Mouse (Mus musculus) midbrain, embryonic 12.5 days (tissue): ENCODE measurements around the gene Gcn1l1. TPM values are rescaled to one million over a fixed set of nuclear protein-coding genes. Genes with fewer than 3 reads are reported as not detected.

Experiments
- ATAC-seq: fragments of 200-750 bp; cut with Nextera tagmentation; 2 replicates; pipeline ENCODE4 v1.8.0; 2017; ENCODE audit warnings: low read depth, moderate TSS enrichment, moderate library complexity; ENCODE audit not compliant: low FRiP score
- H3K27ac ChIP-seq: fragments of 300-500 bp; sonication (generic); replicated peaks from 2 replicates; pipeline ENCODE4 v1.5.1; 2016; ENCODE audit warnings: mild to moderate bottlenecking
- H3K27me3 ChIP-seq: fragments of 300-500 bp; sonication (generic); 2 replicates; pipeline ENCODE4 v1.6.1; 2016; ENCODE audit warnings: mild to moderate bottlenecking
- H3K36me3 ChIP-seq: fragments of 300-500 bp; sonication (generic); 2 replicates; pipeline ENCODE4 v1.6.1; 2016
- H3K4me1 ChIP-seq: fragments of 300-500 bp; sonication (generic); 2 replicates; pipeline ENCODE4 v1.6.1; 2016
- H3K4me2 ChIP-seq: fragments of 300-500 bp; sonication (generic); replicated peaks from 2 replicates; pipeline ENCODE4 v1.6.1; 2016; ENCODE audit warnings: mild to moderate bottlenecking, moderate library complexity
- H3K4me3 ChIP-seq: fragments of 300-500 bp; sonication (generic); 2 replicates; pipeline ENCODE4 v1.5.1; 2016; ENCODE audit warnings: mild to moderate bottlenecking
- H3K9ac ChIP-seq: fragments of 300-500 bp; sonication (generic); replicated peaks from 2 replicates; pipeline ENCODE4 v1.6.1; 2016; ENCODE audit warnings: mild to moderate bottlenecking, moderate library complexity
- H3K9me3 ChIP-seq: fragments of 300-500 bp; sonication (generic); 2 replicates; pipeline ENCODE4 v1.6.1; 2016; ENCODE audit warnings: mild to moderate bottlenecking
- WGBS: fragments of 180-500 bp; shearing (Covaris S2); methylation state at CpG from one replicate; pipeline ENCODE4 v1.1.7; 2016; 5-methylcytosine and 5-hydroxymethylcytosine counted together
- polyA plus RNA-seq: library from polyadenylated mRNA; unstranded; fragments of >200 nt; fragmentation: Nextera tagmentation; extraction: Ambion mirVana; gene quantifications from 2 replicates; pipeline ENCODE4 v1.2.1, GENCODE M21; 2016

Gcn1l1 gene
- polyA plus RNA-seq, 1 experiment from 2014 or later: 65.3 TPM

- Histone ChIP-seq H3K9ac (no peak overlapping the region), H3K9me3 (no peaks in the 10 kb centered on the region), H3K4me2 (no peak overlapping the region), H3K4me3 (no peak overlapping the region), H3K27ac (no peak overlapping the region), H3K4me1 (0 out of 2 replicates have a peak, but pooled peaks cover 7% of the 10 kb centered on the region), H3K36me3 (peaks cover 33% of the 10 kb centered on the region), H3K27me3 (no peaks in the 10 kb centered on the region)
- no peak for ATAC-seq
- 74% methylated on average over 12 of the region's 12 CpGs for WGBS
Observed at GRCm38 (mm10) chr5:115551386-115551785, 13.7 kb upstream of the Gcn1l1 start.

- Histone ChIP-seq H3K27me3 (no peaks in the 10 kb centered on the region), H3K4me3 (no peak overlapping the region), H3K36me3 (peaks cover 33% of the 10 kb centered on the region), H3K4me2 (no peak overlapping the region), H3K9me3 (no peaks in the 10 kb centered on the region), H3K27ac (no peak overlapping the region), H3K4me1 (0 out of 2 replicates have a peak, but pooled peaks cover 3% of the 10 kb centered on the region), H3K9ac (no peak overlapping the region)
- no peak for ATAC-seq
- 81% methylated on average over 13 of the region's 13 CpGs for WGBS
Observed at GRCm38 (mm10) chr5:115551799-115552198, 13.3 kb upstream of the Gcn1l1 start.

- no peaks in the 10 kb centered on the region for H3K9me3 ChIP-seq
- no peak overlapping the region for H3K4me3 ChIP-seq
- no peak for ATAC-seq
- 90% methylated on average over 33 of the region's 33 CpGs for WGBS
- peaks cover 29% of the 10 kb centered on the region for H3K36me3 ChIP-seq
- no peaks in the 10 kb centered on the region for H3K27me3 ChIP-seq
- no peak overlapping the region for H3K27ac ChIP-seq
- no peaks in the 10 kb centered on the region for H3K4me1 ChIP-seq
- H3K9ac ChIP-seq: no peak overlapping the region
- H3K4me2 ChIP-seq: no peak overlapping the region
Observed at GRCm38 (mm10) chr5:115553801-115554420, 11.1 kb upstream of the Gcn1l1 start.

- no peak for ATAC-seq
- Histone ChIP-seq H3K27ac (no peak overlapping the region), H3K27me3 (no peaks in the 10 kb centered on the region), H3K36me3 (peaks cover 29% of the 10 kb centered on the region), H3K4me2 (no peak overlapping the region), H3K4me1 (no peaks in the 10 kb centered on the region), H3K4me3 (no peak overlapping the region), H3K9ac (no peak overlapping the region), H3K9me3 (no peaks in the 10 kb centered on the region)
- WGBS: 93% methylated on average over 18 of the region's 18 CpGs
Observed at GRCm38 (mm10) chr5:115554536-115555291, 10.3 kb upstream of the Gcn1l1 start.

- H3K9me3 ChIP-seq: no peaks in the 10 kb centered on the region
- no peak overlapping the region for H3K9ac ChIP-seq
- H3K4me2 ChIP-seq: no peak overlapping the region
- H3K27me3 ChIP-seq: no peaks in the 10 kb centered on the region
- H3K36me3 ChIP-seq: peaks cover 35% of the 10 kb centered on the region
- 13% methylated on average over 8 of the region's 8 CpGs for WGBS
- peaks cover 13% of the 10 kb centered on the region for H3K4me1 ChIP-seq
- H3K4me3 ChIP-seq: no peak overlapping the region
- no peak overlapping the region for H3K27ac ChIP-seq
- ATAC-seq: no peak
Observed at GRCm38 (mm10) chr5:115556217-115556616, 8.8 kb upstream of the Gcn1l1 start.

GRCm38 (mm10) chr5:115558182-115558794, 6.8 kb upstream of the Gcn1l1 start:
- Histone ChIP-seq H3K27ac (no peak overlapping the region), H3K4me2 (no peak overlapping the region), H3K4me1 (peaks cover 19% of the 10 kb centered on the region), H3K9ac (no peak overlapping the region), H3K27me3 (no peaks in the 10 kb centered on the region), H3K9me3 (no peaks in the 10 kb centered on the region), H3K4me3 (no peak overlapping the region), H3K36me3 (peaks cover 39% of the 10 kb centered on the region)
- 93% methylated on average over 14 of the region's 14 CpGs for WGBS
- no peak for ATAC-seq

GRCm38 (mm10) chr5:115559237-115560101, 5.6 kb upstream of the Gcn1l1 start, which contains the start of gene Rplp0:
TSS of gene Rplp0 (plus strand) at chr5:115559467.
- H3K4me3 ChIP-seq: peak within 1 kb of the TSS; percentile 95
- peak within 1 kb of the TSS; percentile 97 for H3K9ac ChIP-seq
- H3K27me3 ChIP-seq: no peaks in the 10 kb centered on the region
- H3K4me2 ChIP-seq: peak within 1 kb of the TSS; percentile 59
- no peaks in the 10 kb centered on the region for H3K9me3 ChIP-seq
- peaks cover 27% of the 10 kb centered on the region for H3K4me1 ChIP-seq
- peak; percentile 97 for ATAC-seq
- WGBS: under 1% methylated on average over 76 of the region's 78 CpGs
- H3K36me3 ChIP-seq: peaks cover 38% of the 10 kb centered on the region
- peak within 1 kb of the TSS; percentile 77 for H3K27ac ChIP-seq

GRCm38 (mm10) chr5:115560336-115560905, 4.6 kb upstream of the Gcn1l1 start:
- WGBS: 48% methylated on average over 13 of the region's 13 CpGs
- peaks cover 38% of the 10 kb centered on the region for H3K36me3 ChIP-seq
- no peak overlapping the region for H3K27ac ChIP-seq
- H3K4me3 ChIP-seq: peak overlapping the region; percentile 95
- no peaks in the 10 kb centered on the region for H3K27me3 ChIP-seq
- no peak for ATAC-seq
- peaks cover 31% of the 10 kb centered on the region for H3K4me1 ChIP-seq
- H3K4me2 ChIP-seq: peak overlapping the region; percentile 59
- no peaks in the 10 kb centered on the region for H3K9me3 ChIP-seq
- peak overlapping the region; percentile 97 for H3K9ac ChIP-seq

GRCm38 (mm10) chr5:115563771-115564585, 1.1 kb upstream of the Gcn1l1 start:
- Histone ChIP-seq H3K36me3 (peaks cover 38% of the 10 kb centered on the region), H3K4me1 (peaks cover 43% of the 10 kb centered on the region), H3K4me2 (peak overlapping the region; percentile 84), H3K9ac (peak overlapping the region; percentile 95; the same call in 1 of the 2 replicates), H3K27me3 (no peaks in the 10 kb centered on the region), H3K4me3 (0 out of 2 replicates have a peak overlapping the region, but pooled peaks have one; percentile 2), H3K9me3 (no peaks in the 10 kb centered on the region), H3K27ac (no peak overlapping the region)
- no peak for ATAC-seq
- WGBS: 45% methylated on average over 5 of the region's 5 CpGs

- Histone ChIP-seq H3K36me3 (peaks cover 38% of the 10 kb centered on the region), H3K4me1 (peaks cover 38% of the 10 kb centered on the region)
- WGBS: under 1% methylated on average over 39 of the region's 46 CpGs
Observed at GRCm38 (mm10) chr5:115565403-115565802, 349 bp downstream of the Gcn1l1 start.

More at GRCm38 (mm10) chr5:115565403-115565802, 349 bp downstream of the Gcn1l1 start:
- no peaks in the 10 kb centered on the region for H3K27me3 ChIP-seq
- H3K9me3 ChIP-seq: no peaks in the 10 kb centered on the region
- peak overlapping the region; percentile 95 for H3K9ac ChIP-seq
- H3K4me3 ChIP-seq: peak overlapping the region; percentile 75
- ATAC-seq: peak; percentile 38; the same call in 1 of the 2 replicates
- peak overlapping the region; percentile 84 for H3K4me2 ChIP-seq
- H3K27ac ChIP-seq: peak overlapping the region; percentile 66
